Comparison of ENCODE assay signal across 8 mouse cellular contexts in genomic region chr7:114636102-114636501, GRCm38 (mm10). TPM values are rescaled to one million over a fixed set of nuclear protein-coding genes. Genes with fewer than 3 reads are reported as not detected.
DNase-seq lines count a peak whose midpoint lies in the region; ATAC-seq lines count a peak whose summit lies in the region.

Calca (minus strand) TSS chr7:114636357.

- H3K27ac ChIP-seq in embryonic facial prominence, embryonic 11.5 days (replicated peaks; ENCODE audit: low read depth, low read length) = no peak within 1 kb of the TSS
- H3K27ac ChIP-seq in intestine, embryonic 15.5 days = no peak within 1 kb of the TSS

- no peaks in the 10 kb centered on the region for H3K36me3 ChIP-seq in embryonic facial prominence, embryonic 11.5 days (replicated peaks; ENCODE audit: control insufficient read depth, insufficient read depth, low read depth, low read length)
- no peaks in the 10 kb centered on the region for H3K36me3 ChIP-seq in intestine, embryonic 15.5 days

- H3K4me1 ChIP-seq in embryonic facial prominence, embryonic 11.5 days (ENCODE audit: control insufficient read depth, insufficient read depth, low read length) = no peaks in the 10 kb centered on the region
- H3K4me1 ChIP-seq in intestine, embryonic 15.5 days (replicated peaks) = peaks cover 8% of the 10 kb centered on the region; the same call in 1 of the 2 replicates

- DNase-seq in left cerebral cortex, postnatal 14 days (ENCODE audit: low spot score in 2 of 2) = peak; percentile 1 to 3
- no peak for DNase-seq in left cerebral cortex, adult 8-10 months (ENCODE audit: low spot score in 2 of 2)
- peak; percentile 35 for DNase-seq in brain, adult 2 months (ENCODE audit: low read depth, low spot score)
- peak; percentile 51 for DNase-seq in embryonic facial prominence, embryonic 11.5 days (ENCODE audit: low spot score)
- peak; percentile 1 for DNase-seq in lung, postnatal 14 days
- peak; percentile 4 for DNase-seq in yolk sac, embryonic 10.5 days (ENCODE audit: low spot score)
- DNase-seq in testis, postnatal 10 days (ENCODE audit: low spot score) = no peak

- H3K9me3 ChIP-seq in embryonic facial prominence, embryonic 11.5 days (replicated peaks; ENCODE audit: control insufficient read depth, low read length) = no peaks in the 10 kb centered on the region
- H3K9me3 ChIP-seq in intestine, embryonic 15.5 days = no peaks in the 10 kb centered on the region

- intact Hi-C loops in left cerebral cortex, postnatal 14 days (cut with DNase I) = loop anchor here (2.0 kb wide), 1 partner anchor 55 kb away; no protein-coding TSS in a partner anchor

- H3K9ac ChIP-seq in embryonic facial prominence, embryonic 11.5 days (replicated peaks; ENCODE audit: low read length) = peak within 1 kb of the TSS; percentile 32; the same call in 1 of the 2 replicates
- peak within 1 kb of the TSS; percentile 36 for H3K9ac ChIP-seq in intestine, embryonic 15.5 days

- WGBS in embryonic facial prominence, embryonic 11.5 days = 0% methylated on average over 12 of the region's 12 CpGs
- whole genome bisulfite sequencing in intestine, embryonic 15.5 days = 1% methylated on average over 12 of the region's 12 CpGs

- peak within 1 kb of the TSS; percentile 81 for H3K4me2 ChIP-seq in embryonic facial prominence, embryonic 11.5 days (ENCODE audit: low read depth, low read length)
- peak within 1 kb of the TSS; percentile 87 for H3K4me2 ChIP-seq in intestine, embryonic 15.5 days (replicated peaks)

- peak within 1 kb of the TSS; percentile 33 for H3K4me3 ChIP-seq in embryonic facial prominence, embryonic 11.5 days (ENCODE audit: low read depth, low read length)
- peak within 1 kb of the TSS; percentile 39 for H3K4me3 ChIP-seq in intestine, embryonic 15.5 days (replicated peaks)

- ATAC-seq in embryonic facial prominence, embryonic 11.5 days (replicated peaks; ENCODE audit: insufficient number of reproducible peaks, low FRiP score, low TSS enrichment, low read depth) = peak; percentile 70
- no peak for ATAC-seq in intestine, embryonic 15.5 days

- peaks cover 3% of the 10 kb centered on the region; the same call in 1 of the 2 replicates for H3K27me3 ChIP-seq in embryonic facial prominence, embryonic 11.5 days (ENCODE audit: control insufficient read depth, insufficient read depth, low read length)
- H3K27me3 ChIP-seq in intestine, embryonic 15.5 days (replicated peaks) = peaks cover 21% of the 10 kb centered on the region; the same call in 1 of the 2 replicates

RNA-seq across cellular contexts. Expression of gene Calca, which starts in this region (rescaled TPM):
- 1 to 10 TPM; 1.8 to 2.3 TPM for total RNA-seq in left cerebral cortex, postnatal 14 days (2021)
- total RNA-seq in left cerebral cortex, adult 8-10 months (2022) = 1 to 10 TPM; 1.1 to 1.8 (median 1.4) TPM
- polyA plus RNA-seq in embryonic facial prominence, embryonic 11.5 days (2014; fragmentation: Nextera tagmentation; extraction: Ambion mirVana) = 9.7 and 11.7 TPM in 2 replicates
- 1.7 and 2.7 TPM in 2 replicates for polyA plus RNA-seq in intestine, embryonic 15.5 days (2015; fragmentation: Nextera tagmentation; extraction: Ambion mirVana)

Comparison
In these comparisons a context has a peak if more than half of its experiments do, and no peak if none do; other contexts are left out.
1. DNase-seq: peak in left cerebral cortex, postnatal 14 days (2 of 2), brain, adult 2 months (single experiment), embryonic facial prominence, embryonic 11.5 days (single experiment), lung, postnatal 14 days (single experiment) and yolk sac, embryonic 10.5 days (single experiment); none in left cerebral cortex, adult 8-10 months (0 of 2) and testis, postnatal 10 days (single experiment).